Mouse (Mus musculus) forebrain, embryonic 14.5 days (tissue): ENCODE measurements around the gene Tfam. TPM values are rescaled to one million over a fixed set of nuclear protein-coding genes. Genes with fewer than 3 reads are reported as not detected.

Source experiments
- ATAC-seq: fragments of 200-750 bp; cut with Nextera tagmentation; 2 replicates; pipeline ENCODE4 v1.8.0; 2017; ENCODE audit warnings: mild to moderate bottlenecking, moderate library complexity
- DNase-seq: peaks from one replicate; pipeline ENCODE4 v3.0.0-alpha.2; 2015; ENCODE audit warnings: low spot score
- H3K27ac ChIP-seq: fragments of 300-500 bp; sonication (generic); 2 replicates; pipeline ENCODE4 v1.5.1; 2014; ENCODE audit warnings: low read depth, mild to moderate bottlenecking, control low read depth, low read length, moderate library complexity
- H3K27me3 ChIP-seq: fragments of 300-500 bp; sonication (generic); replicated peaks from 2 replicates; pipeline ENCODE4 v1.6.1; 2014; ENCODE audit warnings: low read length, control low read depth, mixed read lengths; ENCODE audit not compliant: control insufficient read depth, insufficient read depth
- H3K36me3 ChIP-seq: fragments of 300-500 bp; sonication (generic); 2 replicates; pipeline ENCODE4 v1.6.1; 2014; ENCODE audit warnings: low read length, control low read depth; ENCODE audit not compliant: control insufficient read depth, insufficient read depth
- H3K4me1 ChIP-seq: fragments of 300-500 bp; sonication (generic); 2 replicates; pipeline ENCODE4 v1.6.1; 2014; ENCODE audit warnings: antibody characterized with exemption, low read length, control low read depth; ENCODE audit not compliant: control insufficient read depth, insufficient read depth
- H3K4me2 ChIP-seq: fragments of 300-500 bp; sonication (generic); 2 replicates; pipeline ENCODE4 v1.6.1; 2014; ENCODE audit warnings: mild to moderate bottlenecking, control low read depth, low read length
- H3K4me3 ChIP-seq: fragments of 300-500 bp; sonication (generic); 2 replicates; pipeline ENCODE4 v1.5.1; 2014; ENCODE audit warnings: low read depth, low read length, control low read depth
- H3K9ac ChIP-seq: fragments of 300-500 bp; sonication (generic); 2 replicates; pipeline ENCODE4 v1.6.1; 2014; ENCODE audit warnings: mild to moderate bottlenecking, low read length, control low read depth, moderate library complexity
- H3K9me3 ChIP-seq: fragments of 300-500 bp; sonication (generic); replicated peaks from 2 replicates; pipeline ENCODE4 v1.6.1; 2016; ENCODE audit warnings: low read length, control low read depth, mixed read lengths; ENCODE audit not compliant: control insufficient read depth
- WGBS: fragments of 180-500 bp; shearing (Covaris S2); extraction: QIAGEN DNeasy Blood & Tissue Kit; methylation state at CpG from one replicate; pipeline ENCODE4 v1.1.7; 2014; 5-methylcytosine and 5-hydroxymethylcytosine counted together
- polyA plus RNA-seq: library from polyadenylated mRNA; unstranded; fragments of >200 nt; fragmentation: Nextera tagmentation; extraction: Ambion mirVana; gene quantifications from 2 replicates; pipeline ENCODE4 v1.2.1, GENCODE M21; 2014

Gene Tfam
- 56.8 and 67.0 TPM in 2 replicates for polyA plus RNA-seq

DNA sequence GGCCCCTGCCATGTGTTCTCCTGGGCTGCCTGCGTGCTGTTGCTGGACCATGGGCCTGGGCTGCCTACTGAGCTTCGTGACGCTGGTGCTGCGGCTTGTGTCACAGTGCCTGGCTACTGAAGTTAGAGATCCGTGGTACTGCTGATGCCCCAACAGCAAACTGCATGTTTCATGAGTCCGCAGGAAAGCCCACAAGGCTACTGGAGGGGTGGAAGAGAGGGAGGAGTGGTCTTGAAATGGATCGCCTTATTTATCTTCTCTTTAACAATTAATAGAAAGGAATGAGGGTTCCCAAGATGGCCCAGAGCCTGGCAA, at the start of gene Tfam:
Gene Tfam, minus strand, starts transcription at position 41 of the 315 bp plus-strand sequence.
- H3K4me1 ChIP-seq, result peaks cover 3% of the 10 kb centered on the region; the same call in 1 of the 2 replicates
- H3K27me3 ChIP-seq, result no peaks in the 10 kb centered on the region
- 5% methylated on average over 7 of the region's 7 CpGs for WGBS
- H3K27ac ChIP-seq, result peak within 1 kb of the TSS; percentile 64; the same call in 1 of the 2 replicates
- peaks cover 21% of the 10 kb centered on the region for H3K36me3 ChIP-seq
- DNase-seq (no peak), ATAC-seq (no peak)
- H3K9me3 ChIP-seq, result no peaks in the 10 kb centered on the region
- H3K4me2 ChIP-seq, result peak within 1 kb of the TSS; percentile 66
- peak within 1 kb of the TSS; percentile 82 for H3K4me3 ChIP-seq
- peak within 1 kb of the TSS; percentile 90 for H3K9ac ChIP-seq

- WGBS, result under 1% methylated on average over 42 of the region's 50 CpGs
- no peaks in the 10 kb centered on the region for H3K36me3 ChIP-seq
- ATAC-seq, result peak; percentile 99
- peak within 1 kb of the TSS; percentile 95 for H3K4me3 ChIP-seq
- no peaks in the 10 kb centered on the region for H3K9me3 ChIP-seq
- DNase-seq, result peak; percentile 91
- H3K4me1 ChIP-seq, result peaks cover 24% of the 10 kb centered on the region
- peak within 1 kb of the TSS; percentile 68 for H3K4me2 ChIP-seq
- H3K27ac ChIP-seq, result peak within 1 kb of the TSS; percentile 89
- H3K27me3 ChIP-seq, result no peaks in the 10 kb centered on the region
- peak within 1 kb of the TSS; percentile 99 for H3K9ac ChIP-seq
Measured at GRCm38 (mm10) chr10:71285126-71285580, 47.1 kb upstream of the Tfam start, which contains the start of gene Ube2d1. Ube2d1 (minus strand) TSS chr10:71285262.

DNA sequence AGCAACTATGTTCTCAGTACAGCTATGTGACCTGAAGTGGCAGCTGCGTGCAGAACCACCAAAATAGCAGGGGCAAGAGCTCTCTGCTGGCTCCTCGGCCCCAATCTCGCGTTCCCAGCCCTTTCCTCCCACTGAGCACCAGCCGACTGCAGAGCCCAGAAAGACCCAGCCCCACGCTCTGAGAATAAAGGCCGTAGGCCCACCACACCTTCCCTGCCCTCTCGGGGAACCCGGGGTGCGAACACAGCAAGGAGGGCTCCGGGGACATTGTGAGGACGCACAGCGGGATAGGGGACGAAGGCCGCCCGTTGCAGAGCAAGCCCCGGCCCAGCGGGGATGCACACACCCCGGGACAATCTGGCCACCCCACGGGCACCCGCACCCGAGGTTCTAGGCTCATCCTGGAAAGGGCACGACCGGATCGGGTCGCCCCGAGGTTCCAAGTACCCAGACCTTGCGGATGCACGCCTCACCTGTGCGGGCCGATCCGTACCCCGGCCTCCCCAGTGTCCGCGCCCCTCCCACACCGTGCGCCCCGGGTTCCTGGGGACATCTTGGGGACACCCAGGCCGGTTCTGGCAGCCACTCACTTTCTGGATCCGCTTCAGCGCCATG, 46.5 kb upstream of the Tfam start:
- WGBS, result under 1% methylated on average over 40 of the region's 41 CpGs
- peak; percentile 53 for DNase-seq
- ATAC-seq, result peak; percentile 73
- Histone ChIP-seq H3K4me1 (peaks cover 24% of the 10 kb centered on the region), H3K9me3 (no peaks in the 10 kb centered on the region), H3K4me2 (peak overlapping the region; percentile 68), H3K27me3 (no peaks in the 10 kb centered on the region), H3K9ac (peak overlapping the region; percentile 99), H3K36me3 (no peaks in the 10 kb centered on the region), H3K4me3 (peak overlapping the region; percentile 95), H3K27ac (peak overlapping the region; percentile 89)

- H3K27ac ChIP-seq, result peak overlapping the region; percentile 89
- no peaks in the 10 kb centered on the region for H3K36me3 ChIP-seq
- H3K27me3 ChIP-seq, result no peaks in the 10 kb centered on the region
- DNase-seq (peak; percentile 30), ATAC-seq (no peak)
- no peaks in the 10 kb centered on the region for H3K9me3 ChIP-seq
- WGBS, result 8% methylated on average over 8 of the region's 8 CpGs
- H3K4me3 ChIP-seq, result peak overlapping the region; percentile 95
- peaks cover 24% of the 10 kb centered on the region for H3K4me1 ChIP-seq
- H3K9ac ChIP-seq, result peak overlapping the region; percentile 99
- H3K4me2 ChIP-seq, result peak overlapping the region; percentile 68
Measured at GRCm38 (mm10) chr10:71284131-71284510, 46.0 kb upstream of the Tfam start.

DNA sequence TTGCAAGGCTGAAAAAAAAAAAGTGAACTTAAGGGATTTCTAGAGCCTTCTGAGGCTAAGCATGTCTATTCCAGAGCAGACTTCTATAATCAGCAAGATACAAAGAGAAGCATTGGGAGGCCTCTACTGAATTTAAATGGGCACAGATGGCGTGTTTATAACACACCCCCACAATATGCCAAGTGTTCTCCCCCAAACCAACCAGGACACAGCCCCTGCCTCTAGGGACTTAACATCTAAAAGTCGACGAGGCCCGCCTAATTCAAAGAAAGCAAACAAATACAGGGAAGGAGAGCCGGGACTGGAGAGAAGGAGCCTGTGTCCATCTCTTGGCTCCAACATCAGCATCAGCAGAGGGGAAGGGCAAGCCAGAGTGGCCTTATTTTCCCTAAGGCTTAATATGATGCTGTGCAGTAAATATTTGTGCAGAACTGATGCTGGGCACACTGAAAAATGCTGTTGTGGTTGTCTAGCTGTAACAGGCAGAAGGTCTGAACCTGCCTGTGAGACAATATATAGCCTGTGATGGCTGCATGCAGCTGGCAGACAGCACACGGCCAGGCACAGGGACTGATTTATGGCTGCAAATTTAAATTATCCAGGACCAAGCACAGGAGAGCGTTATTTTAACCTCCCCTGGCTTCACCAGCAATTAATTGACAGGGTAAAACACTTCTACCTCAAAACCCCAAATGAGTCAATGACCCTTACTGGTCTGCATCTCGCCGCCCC, 35.1 kb upstream of the Tfam start:
- no peak overlapping the region for H3K4me3 ChIP-seq
- no peaks in the 10 kb centered on the region for H3K9me3 ChIP-seq
- no peak overlapping the region for H3K4me2 ChIP-seq
- peak overlapping the region; percentile 54; the same call in 1 of the 2 replicates for H3K27ac ChIP-seq
- DNase-seq (peak; percentile 71), ATAC-seq (peak; percentile 80)
- H3K9ac ChIP-seq, result no peak overlapping the region
- WGBS, result 55% methylated on average over 9 of the region's 9 CpGs
- H3K36me3 ChIP-seq, result 0 out of 2 replicates have a peak, but pooled peaks cover 6% of the 10 kb centered on the region
- no peaks in the 10 kb centered on the region for H3K27me3 ChIP-seq
- peaks cover 7% of the 10 kb centered on the region for H3K4me1 ChIP-seq

- Histone ChIP-seq H3K9me3 (no peaks in the 10 kb centered on the region), H3K4me1 (peaks cover 3% of the 10 kb centered on the region), H3K27me3 (no peaks in the 10 kb centered on the region), H3K9ac (no peak overlapping the region), H3K4me2 (no peak overlapping the region), H3K27ac (no peak overlapping the region), H3K36me3 (no peaks in the 10 kb centered on the region), H3K4me3 (no peak overlapping the region)
- no peak for ATAC-seq
- DNase-seq, result no peak
- 93% methylated on average over 2 of the region's 2 CpGs for WGBS
Measured at GRCm38 (mm10) chr10:71267973-71268372, 29.9 kb upstream of the Tfam start.

DNA sequence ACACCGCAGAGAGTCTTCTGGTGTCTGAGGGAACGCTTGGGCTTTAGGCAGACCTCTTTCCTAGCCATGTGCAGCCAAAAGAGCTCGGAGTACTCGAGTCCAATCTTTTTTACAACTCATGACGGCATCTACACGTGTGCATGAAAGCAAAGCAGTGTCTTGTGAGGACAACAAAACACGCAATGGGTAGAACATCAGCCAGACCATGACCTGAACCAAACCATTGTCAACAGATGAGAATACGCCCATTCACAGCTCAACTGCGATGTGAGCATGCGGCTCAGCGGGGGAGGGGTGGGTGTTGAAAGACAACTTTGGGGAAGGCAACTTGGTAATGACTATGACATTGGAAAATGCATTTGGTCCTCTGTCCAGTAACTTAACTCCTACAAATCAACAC, 29.4 kb upstream of the Tfam start:
- Histone ChIP-seq H3K9ac (no peak overlapping the region), H3K27ac (no peak overlapping the region), H3K27me3 (no peaks in the 10 kb centered on the region), H3K9me3 (no peaks in the 10 kb centered on the region), H3K4me1 (peaks cover 3% of the 10 kb centered on the region), H3K4me2 (no peak overlapping the region), H3K4me3 (no peak overlapping the region), H3K36me3 (no peaks in the 10 kb centered on the region)
- ATAC-seq (no peak), DNase-seq (no peak)
- WGBS, result 93% methylated on average over 11 of the region's 11 CpGs

- Histone ChIP-seq H3K9ac (no peak overlapping the region), H3K4me1 (peaks cover 3% of the 10 kb centered on the region), H3K27me3 (no peaks in the 10 kb centered on the region), H3K4me3 (no peak overlapping the region), H3K9me3 (no peaks in the 10 kb centered on the region), H3K27ac (no peak overlapping the region), H3K36me3 (peaks cover 19% of the 10 kb centered on the region), H3K4me2 (no peak overlapping the region)
- 92% methylated on average over 4 of the region's 4 CpGs for WGBS
- ATAC-seq (no peak), DNase-seq (no peak)
Measured at GRCm38 (mm10) chr10:71265067-71265466, 27.0 kb upstream of the Tfam start.

DNA sequence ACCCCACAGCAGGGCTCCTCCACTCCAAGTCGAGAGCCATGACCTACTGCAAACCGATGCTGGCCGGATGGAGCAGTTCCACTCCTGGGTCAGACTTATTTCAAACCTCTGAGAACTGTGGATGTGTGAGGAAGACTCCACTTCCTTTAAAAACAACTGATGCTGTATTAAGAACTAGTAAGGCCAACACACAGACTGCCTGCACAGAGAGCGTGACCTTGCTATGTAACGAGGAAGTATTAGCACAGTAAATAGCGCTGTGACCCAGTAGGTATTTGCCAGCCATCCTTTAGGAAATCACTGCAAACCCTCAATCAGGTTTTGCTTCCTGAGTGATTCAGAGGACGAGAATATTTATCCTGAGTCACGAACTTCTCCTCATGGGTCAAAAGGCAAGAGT, 23.6 kb upstream of the Tfam start:
- no peaks in the 10 kb centered on the region for H3K9me3 ChIP-seq
- ATAC-seq (no peak), DNase-seq (no peak)
- H3K27me3 ChIP-seq, result no peaks in the 10 kb centered on the region
- H3K36me3 ChIP-seq, result peaks cover 49% of the 10 kb centered on the region
- no peak overlapping the region for H3K9ac ChIP-seq
- H3K27ac ChIP-seq, result no peak overlapping the region
- no peak overlapping the region for H3K4me2 ChIP-seq
- no peaks in the 10 kb centered on the region; the same call in 1 of the 2 replicates for H3K4me1 ChIP-seq
- H3K4me3 ChIP-seq, result no peak overlapping the region
- 89% methylated on average over 8 of the region's 8 CpGs for WGBS
